Mouse (Mus musculus) gastrocnemius, adult 2 months (tissue): Measurements from ENCODE around the gene Fam120b. TPM values are rescaled to one million over a fixed set of nuclear protein-coding genes. Genes with fewer than 3 reads are reported as not detected.
"Not testable (repeated sequence)": the region's sequence is repeated elsewhere in the genome, so short reads cannot be mapped to it uniquely, and the experiment has no call there.

Source experiments
- DNase-seq: peaks from one replicate; pipeline ENCODE4 v3.0.0; 2022
- H3K27ac ChIP-seq: fragments of 200-600 bp; 2 replicates; pipeline ENCODE4 v1.8.1; 2022; ENCODE audit warnings: mild to moderate bottlenecking
- H3K4me3 ChIP-seq: fragments of 200-600 bp; 2 replicates; pipeline ENCODE4 v1.8.1; 2022; ENCODE audit warnings: mild to moderate bottlenecking, moderate library complexity
- CTCF ChIP-seq: fragments of 200-600 bp; IDR thresholded peaks from 2 replicates; pipeline ENCODE4 v1.8.1; 2022; ENCODE audit warnings: antibody characterized with exemption, mild to moderate bottlenecking, moderate library complexity
- intact Hi-C: fragments of 180-260 bp; cut with DNase I; formaldehyde crosslinking; loops from one replicate; pipeline ENCODE4 v1.15.1; 2025
- total RNA-seq, 2 experiments: library from RNA; stranded (reverse); gene quantifications; 2 replicates each; pipeline ENCODE4 v1.2.3; 2021

Gene Fam120b
- total RNA-seq, 2 experiments from 2014 or later: 10.9 to 12.8 TPM

- Histone ChIP-seq H3K4me3 (no peak overlapping the region), H3K27ac (no peak overlapping the region)
- intact Hi-C loops: no loop called here
- no peak for DNase-seq
- TF ChIP-seq CTCF: no peak
These were observed 26.7 kb downstream of the Fam120b start for GRCm38 (mm10) chr17:15422666-15423065.

- no peak for TF ChIP-seq CTCF
- H3K4me3 ChIP-seq: no peak overlapping the region
- no peak overlapping the region for H3K27ac ChIP-seq
- peak; percentile 43 for DNase-seq
- intact Hi-C loops: no loop called here
These were observed 27.2 kb downstream of the Fam120b start for GRCm38 (mm10) chr17:15423080-15423765.

- DNase-seq: peak; percentile 74
- no peak for TF ChIP-seq CTCF
These were observed 29.9 kb downstream of the Fam120b start for GRCm38 (mm10) chr17:15425931-15426330.

DNA sequence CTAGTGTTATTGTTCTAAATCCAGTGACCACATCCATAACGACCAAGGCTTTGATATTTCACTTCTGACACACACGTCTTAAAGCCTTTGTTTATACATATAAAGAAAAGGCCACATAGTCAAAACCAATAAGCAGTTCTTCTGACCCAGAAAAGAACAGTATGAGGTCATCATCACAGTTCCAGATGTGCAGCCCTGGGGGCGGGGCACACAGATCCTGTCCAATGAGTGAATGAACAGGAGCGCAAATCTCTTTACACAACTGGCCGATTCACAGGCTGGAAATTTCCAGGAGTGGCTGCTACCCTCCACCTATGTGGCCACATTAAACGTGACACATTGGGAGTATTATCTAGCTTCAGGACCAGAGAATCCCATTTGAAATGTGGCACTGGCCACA is 33.4 kb downstream of the Fam120b start:
- H3K4me3 ChIP-seq: no peak overlapping the region
- peak; percentile 52 for DNase-seq
- peak overlapping the region; percentile 31; the same call in 1 of the 2 replicates for H3K27ac ChIP-seq
- intact Hi-C loops: no loop called here
- TF ChIP-seq CTCF: no peak

More at GRCm38 (mm10) chr17:15425931-15426330, 29.9 kb downstream of the Fam120b start:
- peak overlapping the region; percentile 66; the same call in 1 of the 2 replicates for H3K27ac ChIP-seq
- intact Hi-C loops: no loop called here
- H3K4me3 ChIP-seq: no peak overlapping the region

DNA sequence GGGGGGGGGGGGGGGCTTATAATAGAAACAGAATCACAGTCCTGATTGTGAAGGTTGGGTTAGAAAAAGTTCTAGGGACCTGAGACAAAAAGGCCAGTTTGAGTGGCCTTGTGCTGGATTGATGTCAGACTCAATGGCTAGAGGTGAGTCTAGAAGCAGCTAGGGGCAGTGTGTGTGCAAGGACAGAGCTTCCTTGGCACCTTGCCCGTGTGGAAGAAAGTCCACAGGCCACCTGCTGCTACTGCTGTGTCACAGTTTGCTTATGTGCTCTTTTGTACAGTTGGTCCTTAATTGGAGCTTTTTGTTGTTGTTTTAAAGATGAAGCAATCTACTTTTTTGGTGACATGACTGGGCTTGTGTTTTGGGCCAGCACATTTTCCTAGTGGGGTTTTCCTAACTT is 33.9 kb downstream of the Fam120b start:
- no peak overlapping the region; the same call in 1 of the 2 replicates for H3K27ac ChIP-seq
- peak; percentile 17; the same call in 1 of the 2 replicates for TF ChIP-seq CTCF
- H3K4me3 ChIP-seq: no peak overlapping the region
- DNase-seq: peak; percentile 50
- intact Hi-C loops: no loop called here

DNA sequence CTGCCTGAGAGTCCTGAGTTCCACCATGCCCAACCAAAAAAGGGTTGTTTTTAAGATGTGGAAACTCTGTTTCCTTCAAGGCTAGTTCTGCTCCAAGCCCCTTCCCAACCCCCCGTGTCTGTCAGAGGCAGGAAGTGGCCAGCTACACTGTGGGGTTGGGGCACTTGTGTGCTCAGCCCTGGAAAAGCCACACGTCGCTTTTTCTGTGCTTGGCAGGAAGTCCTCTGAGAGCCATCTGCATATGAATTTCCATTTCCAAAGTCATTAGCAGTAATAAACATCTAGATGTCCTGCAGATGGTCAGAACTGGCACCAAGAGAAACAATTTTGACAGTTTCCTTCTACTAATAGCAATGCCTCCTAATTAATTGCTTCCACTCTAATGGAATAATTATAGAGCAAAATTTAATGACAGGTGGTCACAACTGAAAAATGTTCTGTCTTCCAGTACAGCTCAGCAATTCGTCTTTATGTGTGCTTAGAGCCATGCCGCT is 35.1 kb downstream of the Fam120b start:
- Histone ChIP-seq H3K4me3 (no peak overlapping the region), H3K27ac (no peak overlapping the region)
- TF ChIP-seq CTCF: no peak
- intact Hi-C loops: no loop called here
- no peak for DNase-seq

- DNase-seq: no peak
- no peak for TF ChIP-seq CTCF
- intact Hi-C loops: no loop called here
- no peak overlapping the region for H3K4me3 ChIP-seq
- H3K27ac ChIP-seq: no peak overlapping the region
These were observed 35.5 kb downstream of the Fam120b start for GRCm38 (mm10) chr17:15431551-15431950.

- no peak overlapping the region for H3K27ac ChIP-seq
- intact Hi-C loops: no loop called here
These were observed 36.0 kb downstream of the Fam120b start for GRCm38 (mm10) chr17:15432036-15432435.

DNA sequence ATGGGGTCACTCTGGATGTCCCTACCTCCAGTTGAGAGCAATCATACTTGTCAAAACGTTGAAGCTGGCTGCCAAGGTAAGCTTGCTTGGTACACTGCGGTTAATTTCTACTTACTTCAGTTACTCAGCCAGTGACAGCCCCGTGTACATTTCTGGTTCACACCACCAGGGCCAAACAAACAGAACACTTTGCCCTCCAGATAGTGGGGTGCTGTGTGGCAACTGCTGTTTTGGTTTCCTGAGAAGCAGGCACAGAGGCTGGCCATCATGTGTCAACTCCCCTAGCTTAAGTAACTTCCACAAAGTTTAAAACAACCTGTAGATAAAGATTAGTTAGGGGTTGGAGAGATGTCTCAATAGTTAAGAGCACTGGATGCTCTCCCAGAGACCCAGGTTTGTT is 38.7 kb downstream of the Fam120b start:
- TF ChIP-seq CTCF: no peak
- no peak overlapping the region for H3K4me3 ChIP-seq
- intact Hi-C loops: no loop called here
- no peak overlapping the region for H3K27ac ChIP-seq
- no peak for DNase-seq

More at GRCm38 (mm10) chr17:15432036-15432435, 36.0 kb downstream of the Fam120b start:
- TF ChIP-seq CTCF: no peak
- DNase-seq: no peak
- no peak overlapping the region for H3K4me3 ChIP-seq

GRCm38 (mm10) chr17:15440067-15440462 is 44.1 kb downstream of the Fam120b start:
- no peak overlapping the region for H3K4me3 ChIP-seq
- no peak for DNase-seq
- intact Hi-C loops: no loop called here
- H3K27ac ChIP-seq: no peak overlapping the region
- no peak for TF ChIP-seq CTCF

GRCm38 (mm10) chr17:15440463-15441121 is 44.6 kb downstream of the Fam120b start:
- no peak for TF ChIP-seq CTCF
- no peak overlapping the region for H3K4me3 ChIP-seq
- DNase-seq: no peak
- intact Hi-C loops: no loop called here
- no peak overlapping the region for H3K27ac ChIP-seq

DNA sequence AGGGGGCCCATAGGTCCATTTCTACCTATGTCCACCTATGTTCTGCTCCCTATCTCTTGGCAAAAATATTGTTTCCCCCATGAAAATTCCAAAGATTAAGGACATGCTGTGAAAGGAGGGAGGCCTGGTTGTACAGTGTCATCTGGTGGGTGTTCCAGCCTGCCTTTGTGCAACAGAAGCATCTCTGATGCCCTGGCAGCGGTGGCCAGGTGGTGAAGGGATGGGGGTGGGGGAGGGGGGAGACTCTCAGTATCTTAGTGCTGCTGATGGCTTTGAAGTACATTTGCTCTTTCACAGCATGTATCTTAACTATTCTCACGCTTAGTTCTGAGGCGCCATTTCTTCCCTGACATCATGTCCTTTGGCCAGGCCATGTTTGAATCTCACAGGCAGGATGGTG is 49.4 kb downstream of the Fam120b start:
- Histone ChIP-seq H3K27ac (no peak overlapping the region), H3K4me3 (no peak overlapping the region)
- intact Hi-C loops: no loop called here
- TF ChIP-seq CTCF: no peak
- no peak for DNase-seq

DNA sequence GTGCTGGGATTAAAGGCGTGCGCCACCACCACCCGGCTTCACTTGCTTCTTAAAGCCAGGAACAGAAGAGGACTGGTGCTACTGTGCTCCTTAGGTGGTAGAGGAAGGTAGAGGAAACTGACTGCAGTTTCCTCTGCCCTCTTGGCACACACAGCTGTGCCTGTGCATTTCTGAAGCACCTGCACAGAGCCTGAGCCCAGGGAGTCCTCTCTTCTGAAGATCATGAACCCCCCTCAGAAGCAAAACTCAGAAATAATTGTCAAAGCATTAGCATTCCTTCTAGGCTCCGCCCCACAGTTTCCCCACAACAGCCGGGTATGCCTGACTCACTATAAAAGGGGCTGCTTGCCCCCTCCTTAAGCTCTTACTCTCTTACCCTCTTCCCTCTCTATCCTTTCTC is 51.8 kb downstream of the Fam120b start:
- TF ChIP-seq CTCF: no peak
- Histone ChIP-seq H3K27ac (no peak overlapping the region), H3K4me3 (no peak overlapping the region)
- intact Hi-C loops: no loop called here
- no peak for DNase-seq

- DNase-seq, intact Hi-C loops: not testable (repeated sequence)
- H3K27ac ChIP-seq: peak overlapping the region; percentile 82
These were observed 53.1 kb downstream of the Fam120b start for GRCm38 (mm10) chr17:15449144-15449543.

More at GRCm38 (mm10) chr17:15449144-15449543, 53.1 kb downstream of the Fam120b start:
- not testable (repeated sequence) for H3K4me3 ChIP-seq
